Mouse (Mus musculus): ENCODE measurements around the gene Nfyc. TPM values are rescaled to one million over a fixed set of nuclear protein-coding genes. Genes with fewer than 3 reads are reported as not detected.

The Nfyc gene
- polyA plus RNA-seq, 1 experiment from 2014 or later = 115 TPM

DNA sequence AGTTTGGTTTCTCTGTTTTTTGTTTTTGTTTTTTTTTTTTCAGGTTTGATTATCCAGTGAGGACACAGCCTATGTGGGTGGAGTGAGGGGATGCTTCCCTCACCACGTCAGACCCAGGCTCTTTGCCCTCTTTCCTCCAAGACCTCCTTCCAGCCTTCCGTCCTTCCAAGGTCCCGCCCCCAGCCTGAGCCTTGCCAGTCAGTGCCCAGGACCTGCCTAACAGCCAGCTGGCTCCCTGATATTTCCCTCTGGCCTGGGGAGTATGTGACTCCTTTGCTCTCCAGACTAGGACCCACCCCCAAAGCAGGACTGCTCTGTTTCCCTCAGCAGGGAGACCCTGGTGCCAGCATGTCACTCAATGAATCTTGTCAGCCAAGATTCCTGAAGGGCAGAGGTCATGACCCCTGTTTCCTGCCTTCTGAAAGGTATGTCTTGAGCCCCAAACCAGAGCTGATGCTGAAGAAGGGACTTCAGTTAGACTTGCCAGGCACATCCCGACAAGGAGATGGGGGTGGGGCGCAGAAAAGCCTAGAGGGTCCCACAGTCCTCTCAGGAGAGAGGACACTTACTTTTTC, 105.8 kb downstream of the Nfyc start:
- H3K9me3 ChIP-seq (replicated peaks) = no peaks in the 10 kb centered on the region
- no peak overlapping the region for H3K4me2 ChIP-seq
- ATAC-seq (replicated peaks; ENCODE audit: low FRiP score) = no peak
- no peak overlapping the region for H3K4me3 ChIP-seq (replicated peaks)
- WGBS = 51% methylated on average over 5 of the region's 5 CpGs
- H3K27me3 ChIP-seq = 0 out of 2 replicates have a peak, but pooled peaks cover 10% of the 10 kb centered on the region
- no peaks in the 10 kb centered on the region for H3K36me3 ChIP-seq
- no peak overlapping the region for H3K9ac ChIP-seq
- no peak overlapping the region for H3K27ac ChIP-seq
- H3K4me1 ChIP-seq = peaks cover 16% of the 10 kb centered on the region

GRCm38 (mm10) chr4:120721574-120721973, 109.8 kb downstream of the Nfyc start:
- Histone ChIP-seq H3K4me1 (peaks cover 10% of the 10 kb centered on the region), H3K27ac (no peak overlapping the region), H3K36me3 (no peaks in the 10 kb centered on the region), H3K4me2 (no peak overlapping the region), H3K4me3 (replicated peaks) (no peak overlapping the region), H3K9ac (no peak overlapping the region), H3K27me3 (peaks cover 19% of the 10 kb centered on the region), H3K9me3 (replicated peaks) (no peaks in the 10 kb centered on the region)
- no peak for ATAC-seq (replicated peaks; ENCODE audit: low FRiP score)
- WGBS = 70% methylated on average over 2 of the region's 2 CpGs

- Histone ChIP-seq H3K9ac (no peak overlapping the region), H3K27ac (no peak overlapping the region), H3K4me2 (no peak overlapping the region), H3K27me3 (peaks cover 41% of the 10 kb centered on the region), H3K4me1 (peaks cover 12% of the 10 kb centered on the region), H3K36me3 (no peaks in the 10 kb centered on the region), H3K9me3 (replicated peaks) (no peaks in the 10 kb centered on the region), H3K4me3 (replicated peaks) (no peak overlapping the region)
- ATAC-seq (replicated peaks; ENCODE audit: low FRiP score) = peak; percentile 27; the same call in 1 of the 2 replicates
- 10% methylated on average over 5 of the region's 5 CpGs for WGBS
Observed at GRCm38 (mm10) chr4:120719152-120719551, 112.2 kb downstream of the Nfyc start.

DNA sequence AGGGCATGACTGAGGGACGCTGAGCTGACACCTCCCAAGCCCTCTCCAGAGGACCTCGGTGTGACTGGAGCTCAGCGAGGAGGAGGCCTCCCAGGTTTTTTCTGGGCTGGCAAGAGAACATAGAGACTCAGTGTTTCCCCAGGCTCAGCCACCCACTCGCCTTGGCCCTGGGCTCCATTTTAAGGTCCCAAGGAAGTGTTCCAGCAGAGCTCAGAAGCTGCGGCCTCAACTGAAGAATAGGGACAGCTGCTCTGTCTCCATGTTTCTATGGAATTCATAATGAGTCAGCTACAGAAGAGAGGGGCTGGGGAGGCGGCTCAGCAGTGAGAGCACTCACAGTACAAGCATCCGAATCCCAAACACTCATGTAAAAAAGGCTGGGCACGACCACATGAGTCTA, 113.8 kb downstream of the Nfyc start:
- Histone ChIP-seq H3K27ac (no peak overlapping the region), H3K4me3 (replicated peaks) (no peak overlapping the region), H3K9ac (no peak overlapping the region), H3K4me1 (peaks cover 13% of the 10 kb centered on the region), H3K36me3 (no peaks in the 10 kb centered on the region), H3K27me3 (peaks cover 43% of the 10 kb centered on the region), H3K4me2 (no peak overlapping the region), H3K9me3 (replicated peaks) (no peaks in the 10 kb centered on the region)
- ATAC-seq (replicated peaks; ENCODE audit: low FRiP score) = no peak
- WGBS = 66% methylated on average over 8 of the region's 8 CpGs

GRCm38 (mm10) chr4:120716765-120717164, 114.6 kb downstream of the Nfyc start:
- Histone ChIP-seq H3K9ac (no peak overlapping the region), H3K4me3 (replicated peaks) (peak overlapping the region; percentile 43), H3K27ac (no peak overlapping the region), H3K36me3 (no peaks in the 10 kb centered on the region), H3K9me3 (replicated peaks) (no peaks in the 10 kb centered on the region), H3K4me1 (peaks cover 21% of the 10 kb centered on the region), H3K4me2 (peak overlapping the region; percentile 84), H3K27me3 (peaks cover 43% of the 10 kb centered on the region)
- 20% methylated on average over 12 of the region's 12 CpGs for WGBS
- peak; percentile 8; the same call in 1 of the 2 replicates for ATAC-seq (replicated peaks; ENCODE audit: low FRiP score)

- Histone ChIP-seq H3K36me3 (no peaks in the 10 kb centered on the region), H3K4me2 (peak overlapping the region; percentile 84), H3K4me3 (replicated peaks) (peak overlapping the region; percentile 43), H3K27ac (no peak overlapping the region), H3K27me3 (peaks cover 43% of the 10 kb centered on the region), H3K9me3 (replicated peaks) (no peaks in the 10 kb centered on the region), H3K9ac (0 out of 2 replicates have a peak overlapping the region, but pooled peaks have one; percentile 14), H3K4me1 (peaks cover 24% of the 10 kb centered on the region)
- WGBS = 3% methylated on average over 12 of the region's 12 CpGs
- peak; percentile 73 for ATAC-seq (replicated peaks; ENCODE audit: low FRiP score)
Observed at GRCm38 (mm10) chr4:120716141-120716571, 115.2 kb downstream of the Nfyc start.

DNA sequence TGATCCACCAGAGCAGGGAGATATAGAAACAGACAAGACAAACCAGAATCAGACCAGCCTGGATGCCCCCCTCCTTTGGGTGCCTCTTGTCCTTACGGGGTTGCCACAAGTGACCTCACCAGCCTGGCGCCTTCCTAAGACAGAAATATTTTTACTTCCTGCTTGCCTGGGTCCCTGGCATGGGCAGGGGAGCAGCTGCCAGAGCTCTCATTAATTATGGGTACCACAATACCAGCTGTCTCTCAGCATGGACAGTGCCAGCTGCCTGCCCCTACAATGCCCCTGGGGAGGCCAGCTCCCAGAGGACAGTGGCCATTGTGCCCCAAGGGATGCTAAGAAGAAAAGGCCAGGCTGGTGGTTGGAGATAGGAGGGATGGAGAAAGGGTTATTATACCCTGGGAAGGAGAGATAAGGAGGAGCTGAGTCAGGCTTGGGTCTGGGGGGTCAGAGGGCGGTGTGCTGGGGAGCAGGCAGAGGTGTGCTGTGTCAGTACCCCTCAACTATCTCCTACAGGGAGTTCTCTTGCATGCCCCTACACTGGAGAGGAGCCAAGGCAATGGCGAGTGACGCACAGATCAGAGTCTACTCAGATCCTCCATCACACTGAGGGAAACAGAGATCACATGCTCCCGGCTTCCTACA, 117.4 kb downstream of the Nfyc start:
- H3K36me3 ChIP-seq = no peaks in the 10 kb centered on the region
- no peak overlapping the region for H3K9ac ChIP-seq
- no peak overlapping the region for H3K4me3 ChIP-seq (replicated peaks)
- WGBS = 80% methylated on average over 6 of the region's 6 CpGs
- no peak overlapping the region for H3K27ac ChIP-seq
- ATAC-seq (replicated peaks; ENCODE audit: low FRiP score) = no peak
- no peaks in the 10 kb centered on the region for H3K9me3 ChIP-seq (replicated peaks)
- peaks cover 24% of the 10 kb centered on the region for H3K4me1 ChIP-seq
- H3K4me2 ChIP-seq = no peak overlapping the region
- H3K27me3 ChIP-seq = peaks cover 46% of the 10 kb centered on the region

GRCm38 (mm10) chr4:120713021-120713420, 118.4 kb downstream of the Nfyc start:
- Histone ChIP-seq H3K9me3 (replicated peaks) (no peaks in the 10 kb centered on the region), H3K9ac (no peak overlapping the region), H3K4me3 (replicated peaks) (no peak overlapping the region), H3K27me3 (peaks cover 41% of the 10 kb centered on the region), H3K36me3 (no peaks in the 10 kb centered on the region), H3K4me1 (peaks cover 24% of the 10 kb centered on the region), H3K27ac (no peak overlapping the region), H3K4me2 (no peak overlapping the region)
- WGBS = 90% methylated on average over 6 of the region's 6 CpGs
- no peak for ATAC-seq (replicated peaks; ENCODE audit: low FRiP score)

- H3K9me3 ChIP-seq (replicated peaks) = no peaks in the 10 kb centered on the region
- no peak overlapping the region for H3K4me3 ChIP-seq (replicated peaks)
- no peak overlapping the region for H3K27ac ChIP-seq
- no peak for ATAC-seq (replicated peaks; ENCODE audit: low FRiP score)
- WGBS = 62% methylated on average over 10 of the region's 12 CpGs
- H3K9ac ChIP-seq = no peak overlapping the region
- H3K36me3 ChIP-seq = no peaks in the 10 kb centered on the region
- no peak overlapping the region for H3K4me2 ChIP-seq
- peaks cover 24% of the 10 kb centered on the region for H3K4me1 ChIP-seq
- peaks cover 33% of the 10 kb centered on the region for H3K27me3 ChIP-seq
Observed at GRCm38 (mm10) chr4:120712236-120712635, 119.1 kb downstream of the Nfyc start.

MicroRNAs encoded within 50 kb of the gene (microRNA counts, 519-probe panel; counts per million panel counts)
- 2,328 counts per million, percentile 32 among the panel's probes with 10 or more counts for microRNA mmu-miR-30e

Small RNA genes lying within 50 kb of the gene (microRNA-seq; reads per million reads assigned to microRNA genes)
- not detected for gene Gm23936
- 95.0 reads per million, percentile 56 among the genes with 10 or more reads in this experiment for gene Mir30c-1
- gene Mir30e = not detected
- not detected for gene Mir30f

Other genes with a start within 250 kb of the Nfyc start
- gene Gm8439, start 242.8 kb downstream of the Nfyc start, polyA plus RNA-seq (2015; fragmentation: Nextera tagmentation; extraction: Ambion mirVana) = not detected in 2 replicates
- gene Cited4, start 165.0 kb downstream of the Nfyc start, polyA plus RNA-seq (2015; fragmentation: Nextera tagmentation; extraction: Ambion mirVana) = 11.3 and 12.9 TPM in 2 replicates
- 0.89 and 1.4 TPM in 2 replicates for gene Kcnq4, start 83.0 kb downstream of the Nfyc start, polyA plus RNA-seq (2015; fragmentation: Nextera tagmentation; extraction: Ambion mirVana)
- 0.54 and 1.2 TPM in 2 replicates for gene Rims3, start 23.2 kb upstream of the Nfyc start, polyA plus RNA-seq (2015; fragmentation: Nextera tagmentation; extraction: Ambion mirVana)
- 31.4 and 32.7 TPM in 2 replicates for gene Exo5, start 93.4 kb upstream of the Nfyc start, polyA plus RNA-seq (2015; fragmentation: Nextera tagmentation; extraction: Ambion mirVana)
- gene Zfp69, start 120.1 kb upstream of the Nfyc start, polyA plus RNA-seq (2015; fragmentation: Nextera tagmentation; extraction: Ambion mirVana) = 9.2 and 11.1 TPM in 2 replicates
- 14.4 and 15.4 TPM in 2 replicates for gene Smap2, start 185.7 kb upstream of the Nfyc start, polyA plus RNA-seq (2015; fragmentation: Nextera tagmentation; extraction: Ambion mirVana)
- gene Col9a2, start 207.8 kb upstream of the Nfyc start, polyA plus RNA-seq (2015; fragmentation: Nextera tagmentation; extraction: Ambion mirVana) = 3.9 and 6.0 TPM in 2 replicates